Mouse (Mus musculus) embryo, embryonic 10.5 days (tissue): ENCODE results near the gene Polr1a.
"Not testable (repeated sequence)": the region's sequence is repeated elsewhere in the genome, so short reads cannot be mapped to it uniquely, and the experiment has no call there.

Experiments
- DNase-seq: peaks from one replicate; pipeline ENCODE4 v3.0.0-alpha.2; 2015; ENCODE audit warnings: low spot score

The Polr1a gene

GRCm38 (mm10) chr6:71908481-71909381, at the start of gene Polr1a, which contains the start of gene Ptcd3:
Gene Polr1a (plus strand): TSS chr6:71909053.
Gene Ptcd3 (minus strand): TSS chr6:71908750.
- peak; percentile 96 for DNase-seq

GRCm38 (mm10) chr6:71867751-71868150, 41.1 kb upstream of the Polr1a start:
- DNase-seq: no peak

DNA sequence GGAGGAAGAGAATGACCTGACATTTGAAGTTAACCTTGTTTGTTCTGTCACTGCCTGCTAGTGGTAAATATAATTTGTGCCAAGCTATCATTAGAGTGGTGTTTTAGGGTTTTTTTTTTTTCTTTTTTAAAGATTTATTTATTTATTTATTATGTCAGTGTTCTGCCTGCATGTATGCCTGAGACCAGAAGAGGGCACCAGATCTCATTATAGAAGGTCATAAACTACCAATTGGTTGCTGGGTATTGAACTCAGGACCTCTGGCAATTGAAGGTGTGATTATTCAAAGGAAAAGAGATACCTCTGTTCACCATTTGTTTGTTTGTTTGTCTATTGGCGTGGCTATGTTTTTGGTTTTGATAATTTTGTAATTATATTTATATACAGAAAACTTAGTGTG, 40.0 kb upstream of the Polr1a start:
- DNase-seq: peak; percentile 42

GRCm38 (mm10) chr6:71871396-71871795, 37.5 kb upstream of the Polr1a start:
- DNase-seq: no peak

- DNase-seq: peak; percentile 7
These were observed 30.7 kb upstream of the Polr1a start for GRCm38 (mm10) chr6:71877965-71878760.

DNA sequence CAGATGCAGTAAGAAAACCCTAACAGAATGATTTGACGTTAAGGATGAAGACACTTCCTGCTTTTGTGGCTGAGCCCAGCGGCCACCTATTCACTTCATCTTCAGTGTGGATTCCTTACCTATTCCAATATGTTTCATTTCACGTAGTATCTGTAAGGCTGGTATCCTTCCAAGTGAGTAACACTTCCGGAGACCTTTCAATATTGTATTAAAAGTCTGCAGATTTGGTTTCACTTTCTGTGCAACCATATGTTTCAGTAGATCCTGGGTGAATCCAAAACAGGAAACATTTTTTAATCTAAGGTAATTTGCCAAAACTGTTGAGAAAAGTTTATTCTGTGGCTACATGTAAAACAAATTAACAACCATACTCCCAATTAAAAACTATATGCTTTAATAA, 15.6 kb upstream of the Polr1a start:
- no peak for DNase-seq

GRCm38 (mm10) chr6:71907702-71908235, 1.1 kb upstream of the Polr1a start:
- peak; percentile 27 for DNase-seq

DNA sequence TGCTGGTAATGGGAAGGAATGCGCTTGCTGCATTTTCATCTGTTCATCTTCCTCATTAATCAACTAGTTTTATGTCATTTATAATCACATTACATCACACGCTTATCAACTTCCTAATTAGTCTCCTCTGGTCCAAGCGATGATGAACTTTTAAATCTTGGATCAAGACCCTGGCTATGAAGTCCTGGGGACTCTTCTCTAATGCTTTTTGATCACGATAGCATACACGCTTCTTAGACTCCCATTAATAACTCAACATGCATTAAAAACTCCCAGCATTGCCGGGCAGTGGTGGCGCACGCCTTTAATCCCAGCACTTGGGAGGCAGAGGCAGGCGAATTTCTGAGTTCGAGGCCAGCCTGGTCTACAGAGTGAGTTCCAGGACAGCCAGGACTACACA, 531 bp downstream of the Polr1a start:
- no peak for DNase-seq

DNA sequence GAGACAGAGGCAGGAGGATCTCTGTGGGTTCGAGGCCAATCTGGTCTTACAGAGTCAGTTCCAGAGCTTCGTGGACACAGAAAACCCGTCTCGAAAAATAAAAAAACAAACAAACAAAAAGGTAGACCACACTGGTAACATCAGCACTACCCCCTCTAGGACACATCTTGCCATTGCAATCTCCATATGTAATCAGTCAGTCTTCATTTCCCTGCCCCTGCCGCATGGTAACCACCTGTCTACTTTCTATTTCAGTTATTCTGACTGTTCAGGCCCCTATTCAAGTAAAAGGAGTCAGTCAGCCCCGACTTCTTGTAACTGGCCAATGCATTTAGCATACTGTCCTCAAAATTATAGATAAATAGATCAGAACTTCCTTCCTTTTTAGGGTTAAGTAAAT, 987 bp downstream of the Polr1a start:
- peak; percentile 2 for DNase-seq

- DNase-seq: no peak
These were observed 3.0 kb downstream of the Polr1a start for GRCm38 (mm10) chr6:71911686-71912450.

DNA sequence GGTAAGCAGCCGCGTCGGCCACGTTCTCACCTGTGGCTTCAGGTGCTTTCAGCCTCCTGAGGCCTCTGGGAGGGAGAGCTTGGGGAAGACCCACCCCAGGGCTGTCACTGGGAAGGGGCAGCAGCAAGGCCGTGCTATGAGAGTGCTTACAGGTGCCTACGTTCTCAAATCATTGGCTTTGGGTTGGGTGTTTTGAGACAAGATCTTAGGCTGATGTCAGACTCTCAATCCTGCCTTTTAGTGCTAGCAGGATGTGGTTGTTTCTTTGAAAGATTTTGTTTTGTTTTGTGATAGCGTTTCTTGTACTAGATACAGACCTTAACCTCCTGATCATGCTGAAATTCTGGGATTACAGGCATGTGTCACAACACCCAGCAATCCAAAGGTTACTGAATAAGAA, 11.9 kb downstream of the Polr1a start:
- DNase-seq: no peak

DNA sequence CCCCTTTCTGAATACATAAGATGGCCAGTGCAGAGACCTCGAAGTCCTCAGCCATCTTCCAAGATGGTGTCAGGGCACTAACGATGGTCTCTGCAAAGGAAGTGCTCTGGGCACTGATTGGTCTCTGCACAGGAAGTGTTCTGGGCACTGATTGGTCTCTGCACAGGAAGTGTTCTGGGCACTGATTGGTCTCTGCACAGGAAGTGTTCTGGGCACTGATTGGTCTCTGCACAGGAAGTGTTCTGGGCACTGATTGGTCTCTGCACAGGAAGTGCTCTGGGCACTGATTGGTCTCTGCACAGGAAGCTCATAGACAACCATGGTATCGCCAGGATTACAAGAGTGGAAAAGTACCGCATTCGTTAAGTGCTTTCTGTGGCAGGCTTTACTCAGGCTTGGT, 16.4 kb downstream of the Polr1a start:
- not testable (repeated sequence) for DNase-seq

DNA sequence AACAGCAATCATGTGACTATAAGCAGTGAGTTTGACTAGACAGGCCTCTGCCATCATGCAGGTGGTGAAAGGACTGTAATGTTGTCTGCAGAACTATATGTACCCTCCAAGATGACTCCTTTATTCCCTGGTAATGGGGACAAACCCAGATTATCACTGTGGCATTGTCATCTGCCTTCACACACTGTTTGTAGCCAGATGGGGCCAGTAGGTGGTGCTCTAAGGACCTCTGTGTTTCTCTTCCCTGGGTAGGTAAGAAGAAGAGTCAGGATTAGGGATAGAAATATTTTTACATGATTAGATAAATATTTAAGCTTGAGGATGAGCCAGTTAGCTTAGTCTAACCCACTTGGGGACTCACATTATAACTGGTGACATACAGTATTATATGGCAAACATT, 19.1 kb downstream of the Polr1a start:
- peak; percentile 71 for DNase-seq

DNA sequence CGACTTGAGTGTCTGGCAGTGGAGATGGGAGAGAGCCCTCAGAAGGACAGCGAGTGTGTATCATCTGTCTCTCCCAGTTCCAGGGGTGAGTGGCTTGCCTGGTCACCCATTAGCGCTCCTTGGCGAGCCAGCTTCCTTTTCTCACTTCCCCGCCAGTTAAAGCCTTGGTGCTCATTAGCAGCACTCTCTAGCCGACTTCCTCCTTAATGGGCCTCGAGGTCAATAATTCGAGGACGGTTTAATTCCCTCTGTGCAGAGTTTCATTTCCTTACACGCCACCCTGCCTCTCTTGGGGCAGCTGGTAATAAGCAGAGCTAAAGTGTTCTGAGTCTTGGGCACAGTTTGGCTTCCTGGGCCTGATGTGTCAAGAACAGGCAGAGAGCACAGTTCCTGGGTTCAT, 21.2 kb downstream of the Polr1a start:
- DNase-seq: no peak

- DNase-seq: no peak
These were observed 22.1 kb downstream of the Polr1a start for GRCm38 (mm10) chr6:71930830-71931437.

DNA sequence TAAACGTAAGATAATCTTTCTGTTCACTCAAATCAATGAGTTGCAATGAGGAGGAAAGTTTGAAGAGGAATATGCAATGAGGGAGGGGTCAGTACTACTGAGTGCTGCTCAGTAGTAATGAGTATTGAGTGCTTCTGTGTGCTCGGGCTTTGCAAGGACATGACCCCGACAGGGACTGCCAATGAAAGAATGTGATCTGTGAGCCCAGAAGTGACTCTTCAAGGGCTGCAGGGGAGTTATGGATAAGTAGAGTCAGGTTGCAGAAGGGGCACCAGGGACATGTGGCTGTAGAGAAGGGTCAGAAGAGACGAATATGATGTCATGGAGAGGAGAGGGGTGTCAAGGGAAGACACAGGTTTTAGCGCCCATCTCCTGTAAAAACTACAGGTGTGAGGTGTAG, 23.5 kb downstream of the Polr1a start:
- DNase-seq: no peak

GRCm38 (mm10) chr6:71934081-71934556, 25.3 kb downstream of the Polr1a start:
- peak; percentile 29 for DNase-seq

- DNase-seq: no peak
These were observed 26.9 kb downstream of the Polr1a start for GRCm38 (mm10) chr6:71935737-71936136.

DNA sequence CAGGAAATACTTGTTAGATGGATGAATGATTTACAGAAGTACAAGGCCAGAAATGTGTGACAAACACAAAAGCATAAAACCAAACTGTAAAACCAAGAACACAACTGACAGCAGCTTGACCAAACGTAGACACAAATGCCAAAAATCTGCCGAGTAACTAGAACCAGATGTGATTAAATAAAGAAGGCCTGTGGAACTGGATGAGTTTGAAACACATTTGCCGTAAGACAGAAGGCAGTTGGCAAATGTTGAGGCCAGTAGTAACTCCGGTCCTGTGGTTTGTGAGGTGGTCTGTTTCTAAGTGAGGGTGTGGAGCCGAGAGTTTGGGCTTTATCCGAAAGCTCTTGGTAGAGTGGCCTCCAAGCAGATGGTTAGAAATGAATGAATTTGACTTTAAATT, 32.1 kb downstream of the Polr1a start:
- DNase-seq: peak; percentile 39

DNA sequence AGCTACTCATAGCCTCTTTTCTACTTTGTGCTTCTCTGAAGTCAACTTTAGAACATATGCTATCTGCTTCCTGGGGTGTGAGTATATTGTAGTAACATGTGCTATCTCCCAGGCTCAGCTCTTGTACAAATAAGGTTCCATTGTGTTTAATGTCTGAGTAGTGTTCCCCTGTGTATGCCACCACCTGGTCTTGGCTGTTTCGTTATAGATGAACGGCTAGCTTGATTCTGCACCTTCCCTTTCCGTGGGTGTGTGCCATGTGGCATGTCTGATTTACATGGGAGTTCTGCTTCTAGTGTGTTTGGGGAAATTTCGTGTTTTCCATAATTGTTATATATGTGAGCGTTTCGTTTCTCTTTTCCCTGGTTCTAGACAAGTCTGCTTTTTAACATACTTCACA, 36.2 kb downstream of the Polr1a start:
- DNase-seq: no peak

DNA sequence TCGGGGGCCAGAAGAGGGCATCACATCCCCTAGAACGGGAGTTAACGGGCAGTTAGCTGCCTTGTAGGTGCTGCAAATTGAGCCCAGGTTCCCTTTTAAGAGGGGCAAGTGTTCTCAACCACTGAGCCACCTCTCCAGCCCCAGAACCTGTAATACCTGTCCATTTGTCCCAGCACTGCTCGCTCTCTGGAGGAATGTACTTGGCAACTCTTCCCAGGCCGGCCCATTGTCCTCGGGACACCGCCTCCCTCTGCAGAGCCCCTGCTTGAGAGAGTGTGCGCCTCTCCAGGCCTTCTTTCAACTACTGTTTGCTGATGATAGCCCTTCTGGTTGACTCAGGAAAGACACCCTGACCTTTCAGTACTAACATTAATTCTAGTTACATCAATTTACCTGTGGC, 37.3 kb downstream of the Polr1a start:
- DNase-seq: no peak
